Mouse (Mus musculus) C2C12 (cell line): ENCODE results near the gene Lypd4.

Experiments used
- CTCF ChIP-seq: IDR thresholded peaks from one replicate; pipeline ENCODE4 v1.5.1; 2011; ENCODE audit not compliant: control insufficient read depth, insufficient read depth, insufficient read length
- FOSL1 ChIP-seq: IDR thresholded peaks from one replicate; pipeline ENCODE4 v1.8.0; 2011; ENCODE audit warnings: mild to moderate bottlenecking, low read length; ENCODE audit not compliant: poor library complexity, insufficient read depth, severe bottlenecking
- MAX ChIP-seq: IDR thresholded peaks from one replicate; pipeline ENCODE4 v1.6.1; 2011; ENCODE audit warnings: mild to moderate bottlenecking, control low read depth
- MYOD1 ChIP-seq: IDR thresholded peaks from one replicate; pipeline ENCODE4 v1.6.1; 2011; ENCODE audit warnings: low read depth; ENCODE audit not compliant: control insufficient read depth, insufficient read length
- USF1 ChIP-seq: IDR thresholded peaks from one replicate; pipeline ENCODE4 v1.6.1; 2011; ENCODE audit warnings: low read depth, mild to moderate bottlenecking, control low read depth, moderate library complexity

DNA sequence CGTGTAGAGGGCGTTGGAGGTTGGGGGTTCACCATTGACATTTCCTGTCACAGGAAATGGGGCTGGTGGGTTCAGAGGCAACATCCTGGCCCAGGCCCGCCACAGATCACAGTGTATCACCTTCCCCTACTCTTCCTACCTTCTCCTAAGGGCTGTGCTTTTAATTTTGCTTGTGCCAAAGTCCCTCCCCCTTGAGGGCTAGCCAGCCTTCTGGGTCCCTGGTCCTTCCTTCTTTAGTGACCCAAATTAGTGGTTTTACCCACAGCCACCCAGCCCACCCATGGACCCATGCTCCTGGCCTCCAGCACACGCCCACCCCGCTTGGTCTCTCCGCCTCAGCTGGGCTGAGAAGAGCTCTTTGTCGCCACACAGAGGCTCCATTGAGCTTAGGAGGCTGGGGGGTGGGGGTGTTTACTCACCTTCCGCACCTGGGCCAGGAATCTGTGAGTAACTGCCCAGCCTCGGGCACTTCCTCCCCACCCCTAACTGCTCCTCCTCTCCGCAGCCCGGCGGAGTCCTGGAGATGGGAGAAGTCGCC, 37.5 kb upstream of the Lypd4 start:
- TF ChIP-seq CTCF (no peak), USF1 (no peak), MYOD1 (no peak), FOSL1 (no peak), MAX (no peak)
